Mouse (Mus musculus): ENCODE data around the gene Uvrag.
"Not testable (repeated sequence)": the region's sequence is repeated elsewhere in the genome, so short reads cannot be mapped to it uniquely, and the experiment has no call there.

Gene Uvrag

GRCm38 (mm10) chr7:98967672-98968071 lies 173.3 kb downstream of the Uvrag start:
- DNase-seq = no peak

DNA sequence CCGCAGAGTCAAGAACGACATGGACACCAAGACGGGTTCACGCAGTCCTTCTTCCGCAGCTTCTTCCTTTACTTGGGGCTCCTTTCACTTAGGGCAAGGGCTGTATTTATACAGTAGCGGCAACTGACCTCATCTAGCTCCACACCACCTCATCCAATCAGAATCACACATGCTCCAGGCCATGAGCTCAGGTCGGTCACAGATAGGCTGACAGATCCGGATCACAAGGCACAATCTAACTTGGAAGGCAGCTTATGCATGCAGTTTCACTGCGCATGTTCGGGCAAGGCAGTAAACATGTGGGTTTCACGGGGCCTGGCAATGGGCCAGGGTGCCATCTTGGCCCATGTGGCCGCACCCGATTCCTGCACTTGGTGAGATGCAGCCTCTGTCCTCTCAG lies 177.4 kb downstream of the Uvrag start:
- not testable (repeated sequence) for DNase-seq

DNA sequence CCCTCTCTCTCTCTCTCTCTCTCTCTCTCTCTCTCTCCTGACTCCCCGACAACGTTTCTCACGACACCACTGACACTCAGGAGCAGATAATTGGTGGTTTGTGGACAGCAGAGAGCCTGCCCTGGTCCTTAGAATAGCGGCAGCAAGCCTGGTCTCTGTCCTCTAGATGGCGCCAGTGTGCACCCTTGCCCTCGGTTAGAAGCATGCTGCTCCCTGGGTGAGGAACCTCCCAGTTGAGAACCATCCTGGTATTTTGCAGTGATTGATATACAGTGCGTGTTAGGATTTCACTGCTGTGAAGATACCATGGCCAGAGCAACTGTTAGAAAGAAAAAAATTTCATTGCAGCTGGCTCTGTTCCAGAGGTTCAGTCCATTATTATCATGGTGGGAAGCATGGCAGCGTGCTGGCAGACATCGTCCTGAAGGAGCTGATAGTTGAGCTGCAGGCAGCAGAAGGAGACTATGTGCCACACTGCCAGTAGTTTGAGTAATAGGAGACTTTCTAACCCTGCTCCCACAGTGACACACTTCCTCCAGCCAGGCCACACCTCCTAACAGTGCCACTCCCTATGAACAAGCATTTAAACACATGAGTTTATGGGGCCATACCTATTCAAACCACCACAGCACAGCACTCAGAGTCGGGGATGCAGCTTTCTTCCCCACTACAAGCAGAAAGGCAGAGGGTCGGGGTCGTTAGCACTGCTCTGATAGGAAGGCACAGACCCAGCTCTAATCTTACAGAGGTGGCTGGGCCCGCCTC lies 178.2 kb downstream of the Uvrag start:
- DNase-seq = peak; percentile 80

- no peak for DNase-seq
Observed at GRCm38 (mm10) chr7:98962074-98962473, 178.9 kb downstream of the Uvrag start.

DNA sequence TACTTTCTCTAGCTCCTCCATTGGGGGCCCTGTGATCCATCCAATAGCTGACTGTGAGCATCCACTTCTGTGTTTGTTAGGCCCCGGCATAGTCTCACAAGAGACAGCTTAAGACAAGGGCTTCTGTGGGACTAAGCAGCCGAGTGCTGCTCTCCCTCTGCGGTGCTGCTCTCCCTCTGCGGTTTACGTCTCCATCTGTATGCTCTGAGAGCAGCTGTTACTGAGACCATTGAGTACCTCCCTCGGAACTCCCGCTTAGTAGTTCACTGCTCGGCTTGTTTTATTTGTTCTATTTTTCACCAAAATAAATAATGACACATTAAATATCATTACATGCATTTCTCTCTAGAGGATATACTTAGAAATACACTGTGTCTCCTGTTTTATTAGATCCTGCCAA lies 180.7 kb downstream of the Uvrag start:
- no peak for DNase-seq

- no peak for DNase-seq
Observed at GRCm38 (mm10) chr7:98959246-98959645, 181.7 kb downstream of the Uvrag start.

DNA sequence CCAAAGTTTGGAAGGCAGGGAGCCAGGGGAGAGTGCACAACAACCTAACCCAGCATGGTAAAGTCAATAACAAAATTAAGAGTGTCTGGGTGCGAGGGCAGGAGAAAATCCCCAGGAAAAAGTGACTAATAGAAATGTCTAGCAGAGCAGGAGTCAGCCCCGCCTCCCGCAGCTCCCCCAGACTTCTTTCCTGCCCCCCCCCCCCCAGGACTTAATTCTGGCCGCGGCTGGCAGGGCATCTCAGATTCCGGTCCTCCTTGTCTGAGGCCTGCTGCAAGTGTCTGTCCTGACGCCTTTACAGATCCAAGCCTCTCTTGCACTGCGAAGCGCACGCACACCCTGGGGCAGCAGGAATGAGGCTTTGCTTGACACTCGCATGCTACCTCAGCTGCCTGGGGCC lies 182.8 kb downstream of the Uvrag start:
- DNase-seq = no peak

DNA sequence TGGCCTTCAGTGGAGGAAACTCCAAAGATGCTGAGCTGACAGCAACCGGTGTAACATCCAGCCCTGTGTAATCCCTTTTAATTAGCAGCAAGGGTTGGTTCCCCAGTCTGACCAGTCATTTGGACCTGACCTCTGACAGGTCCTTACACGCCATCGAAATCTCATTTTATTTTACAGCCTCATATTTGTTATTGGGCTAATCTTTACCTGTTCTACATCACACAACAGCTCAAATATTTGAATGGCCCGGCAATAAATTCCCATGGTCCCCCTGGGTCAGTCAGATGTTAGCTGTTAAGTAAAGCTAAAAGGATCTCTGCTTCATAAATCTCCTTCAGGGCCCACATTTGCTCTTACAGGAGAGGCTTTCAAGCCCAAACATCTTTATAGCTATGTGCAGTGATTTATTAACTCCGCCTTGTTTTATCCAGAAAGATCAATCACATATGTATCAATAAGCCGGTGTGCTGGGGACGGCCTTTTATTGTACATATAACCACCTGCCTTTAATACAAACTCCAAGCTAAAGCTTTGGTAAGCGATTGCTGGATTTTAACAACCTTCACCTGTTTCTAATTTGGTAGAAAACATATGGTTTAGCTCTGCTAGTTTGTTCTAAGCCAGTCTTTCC lies 183.7 kb downstream of the Uvrag start:
- DNase-seq = no peak

DNA sequence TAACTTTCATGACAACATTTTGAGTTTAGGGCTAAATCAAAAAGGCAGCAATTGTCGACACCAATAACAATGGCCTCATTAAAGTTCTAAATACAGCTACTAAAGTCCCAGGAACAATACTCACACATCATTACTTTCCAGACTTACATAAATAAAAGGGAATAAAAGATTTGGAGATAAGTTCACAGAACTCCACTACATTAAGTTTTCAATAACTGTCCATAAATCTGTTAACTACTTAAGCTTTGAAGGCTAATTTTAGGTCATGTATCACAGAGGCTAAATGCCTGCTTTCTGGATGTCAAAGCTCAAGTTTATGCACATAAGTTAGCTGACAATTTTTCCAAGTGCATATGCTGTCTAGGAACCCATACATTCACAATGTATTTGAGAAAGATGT lies 184.3 kb downstream of the Uvrag start:
- DNase-seq = no peak

GRCm38 (mm10) chr7:98953649-98954048 lies 187.3 kb downstream of the Uvrag start:
- peak; percentile 23 for DNase-seq

DNA sequence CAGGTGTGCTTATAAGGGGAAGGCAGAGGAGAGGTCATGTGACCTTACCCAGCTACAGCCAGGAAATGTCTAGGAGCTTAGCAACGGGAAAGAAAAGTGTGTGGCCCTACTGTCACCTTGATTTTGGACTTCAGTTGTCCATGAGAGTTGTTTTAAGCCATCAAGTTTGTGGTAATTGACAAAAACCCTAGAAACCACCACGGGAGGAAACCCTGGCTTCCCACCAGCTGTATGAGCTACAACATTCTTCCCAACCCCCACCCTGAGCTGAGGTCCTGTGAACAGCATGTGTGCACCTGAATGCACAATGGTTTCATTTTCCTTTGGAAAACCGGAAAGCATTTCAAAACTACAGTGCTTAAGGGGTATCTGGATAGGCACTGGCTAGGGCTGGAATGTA lies 196.0 kb downstream of the Uvrag start:
- DNase-seq = no peak

DNA sequence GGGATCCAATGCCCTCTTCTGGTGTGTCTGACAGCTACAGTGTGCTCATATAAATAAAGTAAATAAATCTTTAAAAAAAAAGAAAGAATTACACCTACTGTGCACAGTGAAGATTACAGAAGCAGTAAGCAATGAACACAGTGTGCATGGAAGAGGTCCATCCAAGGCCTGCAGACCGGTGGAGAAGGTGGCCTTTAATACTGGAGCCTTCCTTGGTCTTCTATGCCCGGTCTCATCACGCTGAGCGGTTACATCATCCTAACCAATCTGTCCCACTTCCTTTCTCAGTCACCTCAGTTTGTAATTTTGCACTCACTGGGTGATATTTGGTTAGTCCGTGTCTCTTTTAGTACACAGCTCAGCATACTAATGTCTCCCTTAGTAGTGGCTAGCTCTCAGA lies 197.3 kb downstream of the Uvrag start:
- DNase-seq = no peak

- DNase-seq = no peak
Observed at GRCm38 (mm10) chr7:98942746-98943145, 198.2 kb downstream of the Uvrag start.

GRCm38 (mm10) chr7:98939194-98939593 lies 201.7 kb downstream of the Uvrag start:
- DNase-seq = no peak

DNA sequence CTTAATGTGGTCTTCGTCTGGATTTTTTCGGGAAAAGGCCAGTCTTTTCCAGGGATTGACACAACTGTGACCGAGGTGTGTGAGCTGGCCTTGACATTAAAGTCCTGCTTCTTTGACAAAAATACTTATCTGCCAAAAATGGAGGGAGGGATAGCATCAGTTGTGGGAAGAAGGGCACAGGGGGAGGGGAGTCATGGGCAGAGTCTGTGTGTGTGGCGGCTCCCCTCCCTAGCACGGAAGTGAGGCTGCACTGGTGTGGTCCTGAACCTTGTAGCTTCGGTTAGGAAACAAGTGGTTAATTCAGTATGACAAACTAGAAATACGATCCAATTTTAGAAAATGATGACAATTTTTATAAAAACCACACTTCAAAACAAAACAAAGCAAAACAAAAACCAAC lies 202.3 kb downstream of the Uvrag start:
- no peak for DNase-seq

GRCm38 (mm10) chr7:98937079-98937813 lies 203.7 kb downstream of the Uvrag start:
- no peak for DNase-seq

- DNase-seq = no peak
Observed at GRCm38 (mm10) chr7:98935757-98936156, 205.2 kb downstream of the Uvrag start.

DNA sequence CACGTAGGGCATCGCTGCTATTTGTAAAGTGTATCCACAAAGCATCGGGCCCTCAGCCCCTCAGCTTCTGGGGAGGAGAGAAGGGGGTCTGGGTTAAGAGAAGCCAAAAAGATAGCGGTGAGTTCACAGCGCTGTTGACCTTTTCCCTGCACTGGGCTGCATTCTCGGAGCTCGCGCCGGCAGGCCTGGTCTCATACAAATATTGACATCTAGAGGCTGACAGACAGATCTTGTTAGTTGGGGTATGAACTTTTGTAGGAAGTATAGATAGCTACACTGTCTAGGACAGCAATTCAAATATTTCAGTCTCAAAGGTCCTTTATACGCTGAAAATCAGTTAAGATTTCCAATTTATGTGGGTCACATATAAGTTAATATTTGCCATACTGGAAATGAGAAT lies 205.7 kb downstream of the Uvrag start:
- DNase-seq = no peak

GRCm38 (mm10) chr7:98928336-98929025 lies 212.5 kb downstream of the Uvrag start:
- DNase-seq = peak; percentile 41

DNA sequence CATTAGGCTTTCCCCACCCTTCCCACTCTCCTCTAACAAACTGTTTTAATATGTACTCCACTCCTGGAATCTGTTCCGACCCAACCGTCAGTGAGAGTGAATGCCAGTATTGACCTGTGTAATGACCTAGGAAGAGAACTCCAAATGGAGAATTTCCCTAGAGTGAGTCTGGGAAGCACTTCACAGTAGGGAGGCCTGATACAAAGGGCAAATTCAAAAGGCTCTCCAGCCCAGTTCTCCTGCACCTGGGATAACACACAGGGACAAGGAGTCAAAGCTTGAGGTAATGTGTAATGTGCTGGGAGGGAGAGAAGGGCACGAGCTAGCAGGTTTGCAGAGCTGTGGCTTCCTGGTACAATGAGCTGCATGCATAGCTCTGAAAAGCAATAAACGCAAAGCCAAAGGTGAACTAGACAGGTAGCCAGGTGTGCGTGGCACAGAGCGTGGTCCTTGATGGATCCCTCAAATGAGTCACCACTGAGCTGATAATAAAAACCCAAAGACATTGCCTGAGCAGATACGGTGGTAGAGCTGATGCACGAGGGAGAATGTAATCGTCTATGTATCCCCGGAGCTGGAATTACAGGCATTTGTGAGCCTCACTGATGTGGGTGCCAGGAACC lies 213.9 kb downstream of the Uvrag start:
- no peak for DNase-seq

DNA sequence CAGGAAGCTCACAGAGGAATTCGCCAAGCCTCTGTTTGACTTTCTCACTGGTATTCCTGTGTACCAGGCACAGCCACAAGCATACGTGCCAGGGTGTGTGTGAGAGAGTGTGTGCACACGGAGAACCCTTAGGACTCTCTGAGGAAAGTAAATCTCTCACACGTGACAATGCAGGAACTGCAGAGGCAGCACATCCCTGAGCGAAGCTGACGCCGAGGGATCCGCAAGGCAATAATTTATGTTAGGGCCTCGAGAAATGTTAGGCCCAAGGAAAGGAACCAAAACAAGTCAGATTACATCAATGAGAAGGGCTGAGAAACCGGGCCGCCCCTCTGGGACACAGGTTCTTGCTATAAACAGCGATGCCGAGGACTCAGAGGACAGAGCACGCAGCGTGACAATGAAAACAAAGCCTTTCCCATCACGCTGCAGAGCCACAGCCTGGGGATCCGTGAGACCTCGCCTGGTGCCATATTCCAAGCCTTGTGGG lies 216.5 kb downstream of the Uvrag start:
- DNase-seq = peak; percentile 56

DNA sequence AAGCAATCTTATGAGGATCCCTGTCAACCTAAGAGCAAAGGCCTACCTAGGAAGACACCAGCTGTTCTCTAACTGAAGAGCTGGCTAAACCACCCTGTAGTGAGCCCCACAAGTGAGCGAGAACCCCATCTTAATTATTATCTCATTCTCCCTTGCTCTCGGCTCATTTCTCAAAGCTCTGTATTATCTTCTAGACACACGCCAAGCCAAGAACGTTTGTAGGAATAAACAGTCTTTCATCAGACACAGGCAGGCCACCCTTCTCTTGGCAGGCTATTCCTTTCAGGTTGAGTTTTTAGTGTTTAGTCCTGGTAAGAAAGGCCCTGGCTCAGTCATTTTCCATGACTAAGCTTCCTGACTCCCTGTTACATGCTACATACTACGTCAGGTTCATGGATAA lies 218.0 kb downstream of the Uvrag start:
- no peak for DNase-seq

- peak; percentile 49 for DNase-seq
Observed at GRCm38 (mm10) chr7:98917407-98917806, 223.5 kb downstream of the Uvrag start.
